Mouse (Mus musculus) embryonic facial prominence, embryonic 12.5 days (tissue): ENCODE data around the gene Ankrd34a. TPM values are rescaled to one million over a fixed set of nuclear protein-coding genes. Genes with fewer than 3 reads are reported as not detected.

Experiments used
- ATAC-seq: fragments of 200-750 bp; cut with Nextera tagmentation; 2 replicates; pipeline ENCODE4 v1.8.0; 2017; ENCODE audit not compliant: insufficient number of reproducible peaks, insufficient read depth, low FRiP score, low TSS enrichment
- H3K27ac ChIP-seq: fragments of 300-500 bp; sonication (generic); 2 replicates; pipeline ENCODE4 v1.5.1; 2016; ENCODE audit warnings: mild to moderate bottlenecking
- H3K27me3 ChIP-seq: fragments of 300-500 bp; sonication (generic); 2 replicates; pipeline ENCODE4 v1.6.1; 2016; ENCODE audit warnings: mild to moderate bottlenecking, moderate library complexity
- H3K36me3 ChIP-seq: fragments of 300-500 bp; sonication (generic); 2 replicates; pipeline ENCODE4 v1.6.1; 2016; ENCODE audit warnings: mild to moderate bottlenecking
- H3K4me1 ChIP-seq: fragments of 300-500 bp; sonication (generic); 2 replicates; pipeline ENCODE4 v1.6.1; 2016
- H3K4me2 ChIP-seq: fragments of 300-500 bp; sonication (generic); replicated peaks from 2 replicates; pipeline ENCODE4 v1.6.1; 2016; ENCODE audit warnings: mild to moderate bottlenecking, moderate library complexity
- H3K4me3 ChIP-seq: fragments of 300-500 bp; sonication (generic); 2 replicates; pipeline ENCODE4 v1.5.1; 2016; ENCODE audit warnings: mild to moderate bottlenecking
- H3K9ac ChIP-seq: fragments of 300-500 bp; sonication (generic); 2 replicates; pipeline ENCODE4 v1.6.1; 2016; ENCODE audit warnings: mild to moderate bottlenecking, moderate library complexity
- H3K9me3 ChIP-seq: fragments of 300-500 bp; sonication (generic); 2 replicates; pipeline ENCODE4 v1.6.1; 2016; ENCODE audit warnings: mild to moderate bottlenecking, moderate library complexity
- WGBS: fragments of 180-500 bp; shearing (Covaris S2); methylation state at CpG from one replicate; pipeline ENCODE4 v1.1.7; 2016; 5-methylcytosine and 5-hydroxymethylcytosine counted together
- polyA plus RNA-seq: library from polyadenylated mRNA; unstranded; fragments of >200 nt; fragmentation: Nextera tagmentation; extraction: Ambion mirVana; gene quantifications from 2 replicates; pipeline ENCODE4 v1.2.1, GENCODE M21; 2016

The Ankrd34a gene
- polyA plus RNA-seq, 1 experiment from 2014 or later: 2.3 TPM

GRCm38 (mm10) chr3:96583386-96583785 lies 13.1 kb upstream of the Ankrd34a start:
- 90% methylated on average over 5 of the region's 5 CpGs for WGBS
- H3K9me3 ChIP-seq: no peaks in the 10 kb centered on the region
- H3K9ac ChIP-seq: no peak overlapping the region
- no peaks in the 10 kb centered on the region for H3K27me3 ChIP-seq
- H3K4me1 ChIP-seq: peaks cover 4% of the 10 kb centered on the region; the same call in 1 of the 2 replicates
- no peak overlapping the region for H3K27ac ChIP-seq
- no peak overlapping the region for H3K4me3 ChIP-seq
- no peaks in the 10 kb centered on the region for H3K36me3 ChIP-seq
- no peak overlapping the region for H3K4me2 ChIP-seq
- ATAC-seq: no peak

- ATAC-seq: no peak
- no peak overlapping the region for H3K4me2 ChIP-seq
- H3K27me3 ChIP-seq: peaks cover 9% of the 10 kb centered on the region
- H3K36me3 ChIP-seq: no peaks in the 10 kb centered on the region
- H3K9me3 ChIP-seq: no peaks in the 10 kb centered on the region
- H3K27ac ChIP-seq: no peak overlapping the region
- H3K4me1 ChIP-seq: peaks cover 12% of the 10 kb centered on the region
- WGBS: 82% methylated on average over 4 of the region's 4 CpGs
- no peak overlapping the region for H3K4me3 ChIP-seq
- no peak overlapping the region for H3K9ac ChIP-seq
Observed at GRCm38 (mm10) chr3:96590657-96591056, 5.8 kb upstream of the Ankrd34a start.

DNA sequence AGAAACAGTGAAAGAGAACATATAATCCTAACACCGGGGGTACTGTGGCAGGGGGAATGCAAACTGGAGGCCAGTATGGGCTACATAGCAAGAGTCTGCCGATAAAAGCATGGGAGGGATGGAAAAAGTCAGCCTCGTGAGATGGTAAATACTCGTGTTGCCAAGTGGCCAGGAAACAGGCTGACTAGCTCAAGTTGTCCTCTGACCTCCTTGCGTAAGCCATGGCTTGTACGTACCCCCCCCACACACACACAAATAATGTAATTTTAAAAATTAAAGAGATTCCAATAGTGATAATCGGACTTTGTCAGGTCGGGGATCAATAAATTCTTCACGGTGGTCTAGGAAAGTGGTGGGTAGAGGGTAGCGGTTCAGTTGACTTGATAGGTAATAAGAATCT lies 3.1 kb upstream of the Ankrd34a start:
- Histone ChIP-seq H3K27ac (peak overlapping the region; percentile 70; the same call in 1 of the 2 replicates), H3K36me3 (no peaks in the 10 kb centered on the region), H3K27me3 (peaks cover 12% of the 10 kb centered on the region), H3K4me1 (peaks cover 34% of the 10 kb centered on the region), H3K4me3 (peak overlapping the region; percentile 56), H3K4me2 (peak overlapping the region; percentile 72), H3K9ac (peak overlapping the region; percentile 61), H3K9me3 (no peaks in the 10 kb centered on the region)
- ATAC-seq: no peak
- under 1% methylated on average over 10 of the region's 10 CpGs for WGBS

GRCm38 (mm10) chr3:96593790-96594560 lies 2.5 kb upstream of the Ankrd34a start, which contains the start of gene Polr3gl:
TSS of gene Polr3gl (minus strand) at chr3:96594181.
- Histone ChIP-seq H3K4me1 (peaks cover 38% of the 10 kb centered on the region), H3K9ac (peak within 1 kb of the TSS; percentile 61), H3K36me3 (no peaks in the 10 kb centered on the region), H3K27me3 (peaks cover 12% of the 10 kb centered on the region), H3K9me3 (no peaks in the 10 kb centered on the region), H3K27ac (peak within 1 kb of the TSS; percentile 70), H3K4me2 (peak within 1 kb of the TSS; percentile 72), H3K4me3 (peak within 1 kb of the TSS; percentile 56)
- peak; percentile 78 for ATAC-seq
- WGBS: under 1% methylated on average over 37 of the region's 38 CpGs

DNA sequence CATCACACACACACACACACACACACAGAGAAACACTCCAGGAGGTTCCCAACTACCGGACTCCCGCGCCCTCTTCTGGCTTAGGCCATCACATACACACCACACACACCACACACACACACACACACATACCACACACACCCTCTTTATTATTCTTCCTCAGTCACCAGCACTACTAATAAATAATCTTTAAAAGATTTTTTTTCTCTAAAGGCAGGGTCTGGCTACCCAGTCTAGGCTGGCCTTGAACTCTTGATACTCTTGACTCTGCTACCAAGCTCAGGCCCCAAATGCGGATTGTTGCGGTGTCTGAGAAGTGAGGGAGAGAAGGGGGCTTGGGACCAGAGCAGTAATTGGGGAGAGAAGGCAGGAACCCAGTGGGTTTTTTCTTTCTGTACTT lies 1.6 kb upstream of the Ankrd34a start:
- H3K9ac ChIP-seq: no peak overlapping the region
- no peak overlapping the region for H3K27ac ChIP-seq
- peaks cover 40% of the 10 kb centered on the region for H3K4me1 ChIP-seq
- WGBS: 74% methylated on average over 5 of the region's 5 CpGs
- no peak for ATAC-seq
- H3K9me3 ChIP-seq: no peaks in the 10 kb centered on the region
- H3K4me3 ChIP-seq: no peak overlapping the region
- peaks cover 17% of the 10 kb centered on the region for H3K27me3 ChIP-seq
- no peaks in the 10 kb centered on the region for H3K36me3 ChIP-seq
- no peak overlapping the region for H3K4me2 ChIP-seq

GRCm38 (mm10) chr3:96595661-96596060 lies 775 bp upstream of the Ankrd34a start:
- no peaks in the 10 kb centered on the region for H3K36me3 ChIP-seq
- peaks cover 17% of the 10 kb centered on the region for H3K27me3 ChIP-seq
- H3K27ac ChIP-seq: no peak overlapping the region
- 0 out of 2 replicates have a peak overlapping the region, but pooled peaks have one; percentile 47 for H3K4me3 ChIP-seq
- H3K9ac ChIP-seq: no peak overlapping the region; the same call in 1 of the 2 replicates
- H3K9me3 ChIP-seq: no peaks in the 10 kb centered on the region
- peak overlapping the region; percentile 96 for H3K4me2 ChIP-seq
- ATAC-seq: no peak
- H3K4me1 ChIP-seq: peaks cover 47% of the 10 kb centered on the region
- 24% methylated on average over 6 of the region's 6 CpGs for whole genome bisulfite sequencing

GRCm38 (mm10) chr3:96596855-96597254 lies 419 bp downstream of the Ankrd34a start:
- H3K4me1 ChIP-seq: peaks cover 47% of the 10 kb centered on the region
- no peak overlapping the region for H3K27ac ChIP-seq
- H3K27me3 ChIP-seq: peaks cover 17% of the 10 kb centered on the region
- peak overlapping the region; percentile 63 for H3K9ac ChIP-seq
- peak overlapping the region; percentile 47 for H3K4me3 ChIP-seq
- H3K36me3 ChIP-seq: no peaks in the 10 kb centered on the region
- 8% methylated on average over 9 of the region's 12 CpGs for WGBS
- no peak for ATAC-seq
- peak overlapping the region; percentile 96 for H3K4me2 ChIP-seq
- no peaks in the 10 kb centered on the region for H3K9me3 ChIP-seq

DNA sequence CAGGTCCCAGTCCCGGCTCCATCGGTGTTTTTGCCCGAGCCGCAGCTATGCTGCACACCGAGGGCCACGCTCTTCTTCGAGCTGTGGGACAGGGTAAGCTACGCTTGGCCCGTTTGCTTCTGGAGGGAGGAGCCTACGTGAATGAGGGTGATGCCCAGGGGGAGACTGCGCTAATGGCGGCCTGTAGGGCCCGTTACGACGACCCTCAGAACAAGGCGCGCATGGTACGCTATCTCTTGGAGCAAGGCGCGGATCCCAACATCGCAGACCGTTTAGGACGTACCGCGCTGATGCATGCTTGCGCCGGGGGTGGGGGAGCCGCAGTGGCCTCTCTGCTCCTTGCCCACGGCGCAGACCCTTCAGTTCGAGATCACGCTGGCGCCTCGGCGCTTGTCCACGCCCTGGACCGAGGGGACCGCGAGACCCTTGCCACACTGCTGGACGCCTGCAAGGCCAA lies 1.0 kb downstream of the Ankrd34a start:
- under 1% methylated on average over 40 of the region's 40 CpGs for WGBS
- Histone ChIP-seq H3K27me3 (peaks cover 17% of the 10 kb centered on the region), H3K4me3 (peak overlapping the region; percentile 47), H3K4me2 (peak overlapping the region; percentile 96), H3K9ac (peak overlapping the region; percentile 63), H3K9me3 (no peaks in the 10 kb centered on the region), H3K27ac (peak overlapping the region; percentile 64; the same call in 1 of the 2 replicates), H3K36me3 (no peaks in the 10 kb centered on the region), H3K4me1 (peaks cover 48% of the 10 kb centered on the region)
- ATAC-seq: no peak

- no peak for ATAC-seq
- Histone ChIP-seq H3K9ac (peak overlapping the region; percentile 63), H3K27ac (peak overlapping the region; percentile 64; the same call in 1 of the 2 replicates), H3K4me2 (peak overlapping the region; percentile 96), H3K4me1 (peaks cover 49% of the 10 kb centered on the region), H3K4me3 (peak overlapping the region; percentile 47), H3K36me3 (no peaks in the 10 kb centered on the region), H3K9me3 (no peaks in the 10 kb centered on the region), H3K27me3 (peaks cover 17% of the 10 kb centered on the region)
- WGBS: 1% methylated on average over 54 of the region's 54 CpGs
Observed at GRCm38 (mm10) chr3:96598156-96599068, 2.0 kb downstream of the Ankrd34a start.

- H3K27me3 ChIP-seq: peaks cover 17% of the 10 kb centered on the region
- no peak overlapping the region for H3K27ac ChIP-seq
Observed at GRCm38 (mm10) chr3:96599069-96599393, 2.6 kb downstream of the Ankrd34a start.

DNA sequence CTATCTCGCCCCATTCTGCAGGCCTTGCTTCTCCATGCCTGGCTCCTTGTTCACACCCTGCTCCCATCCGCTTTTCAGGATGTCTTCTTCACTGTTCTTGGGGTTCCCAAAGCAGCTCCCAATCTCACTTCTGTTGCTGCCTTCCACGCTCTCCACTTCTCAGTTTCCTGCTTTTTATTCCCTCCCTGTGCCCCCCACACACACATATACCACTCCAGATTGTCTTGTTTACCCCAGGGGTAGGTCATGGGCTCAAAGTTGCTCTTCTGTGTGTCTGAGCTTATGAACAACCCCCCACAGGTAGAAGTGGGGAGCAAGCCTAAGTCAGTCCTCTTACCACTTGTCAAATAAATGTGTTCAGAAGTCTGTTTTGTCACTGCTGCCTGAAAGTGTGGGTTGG lies 3.0 kb downstream of the Ankrd34a start:
- no peak for ATAC-seq
- Histone ChIP-seq H3K4me2 (no peak overlapping the region), H3K4me3 (no peak overlapping the region), H3K9ac (no peak overlapping the region), H3K27ac (no peak overlapping the region), H3K36me3 (no peaks in the 10 kb centered on the region), H3K9me3 (no peaks in the 10 kb centered on the region), H3K27me3 (peaks cover 17% of the 10 kb centered on the region), H3K4me1 (peaks cover 54% of the 10 kb centered on the region)
- WGBS: 77% methylated on average over 3 of the region's 3 CpGs

More at GRCm38 (mm10) chr3:96599069-96599393, 2.6 kb downstream of the Ankrd34a start:
- WGBS: 44% methylated on average over 8 of the region's 8 CpGs
- H3K4me1 ChIP-seq: peaks cover 52% of the 10 kb centered on the region
- peak overlapping the region; percentile 47; the same call in 1 of the 2 replicates for H3K4me3 ChIP-seq
- peak overlapping the region; percentile 96 for H3K4me2 ChIP-seq
- H3K9me3 ChIP-seq: no peaks in the 10 kb centered on the region
- H3K36me3 ChIP-seq: no peaks in the 10 kb centered on the region
- no peak for ATAC-seq
- no peak overlapping the region for H3K9ac ChIP-seq
